Mouse (Mus musculus) activated CD4-positive, CD25-positive, alpha-beta regulatory T cell, adult 4 months (primary cell): ENCODE data around the gene Slc2a2. TPM values are rescaled to one million over a fixed set of nuclear protein-coding genes. Genes with fewer than 3 reads are reported as not detected.
"Not testable (repeated sequence)": the region's sequence is repeated elsewhere in the genome, so short reads cannot be mapped to it uniquely, and the experiment has no call there.

Experiments used
- ATAC-seq: one replicate; pipeline ENCODE4 v1.8.0; 2017
- polyA plus RNA-seq, 2 experiments: library from polyadenylated mRNA; unstranded; fragments of 100-300 nt; shearing (Covaris generic); gene quantifications; one replicate each; pipeline ENCODE4 v1.2.1; 2017

Gene Slc2a2
- polyA plus RNA-seq, 2 experiments from 2014 or later = 0.69 TPM; not detected in 1

- ATAC-seq = no peak
These were observed 37.0 kb downstream of the Slc2a2 start for GRCm38 (mm10) chr3:28734712-28735111.

- ATAC-seq = no peak
These were observed 39.3 kb downstream of the Slc2a2 start for GRCm38 (mm10) chr3:28736981-28737380.

- no peak for ATAC-seq
These were observed 42.6 kb downstream of the Slc2a2 start for GRCm38 (mm10) chr3:28740353-28740752.

GRCm38 (mm10) chr3:28743251-28743650 lies 45.5 kb downstream of the Slc2a2 start:
- no peak for ATAC-seq

- ATAC-seq = peak; percentile 90
These were observed 48.3 kb downstream of the Slc2a2 start for GRCm38 (mm10) chr3:28745835-28746483.

GRCm38 (mm10) chr3:28748151-28748550 lies 50.4 kb downstream of the Slc2a2 start:
- no peak for ATAC-seq

GRCm38 (mm10) chr3:28748956-28749355 lies 51.3 kb downstream of the Slc2a2 start:
- ATAC-seq = no peak

GRCm38 (mm10) chr3:28755477-28755876 lies 57.8 kb downstream of the Slc2a2 start:
- no peak for ATAC-seq

- ATAC-seq = no peak
These were observed 63.6 kb downstream of the Slc2a2 start for GRCm38 (mm10) chr3:28761225-28761789.

GRCm38 (mm10) chr3:28766935-28767334 lies 69.2 kb downstream of the Slc2a2 start:
- ATAC-seq = no peak

- ATAC-seq = no peak
These were observed 70.5 kb downstream of the Slc2a2 start for GRCm38 (mm10) chr3:28768222-28768621.

- ATAC-seq = not testable (repeated sequence)
These were observed 75.2 kb downstream of the Slc2a2 start for GRCm38 (mm10) chr3:28772919-28773318.

GRCm38 (mm10) chr3:28775361-28775760 lies 77.7 kb downstream of the Slc2a2 start:
- no peak for ATAC-seq

GRCm38 (mm10) chr3:28775958-28776357 lies 78.3 kb downstream of the Slc2a2 start:
- no peak for ATAC-seq

GRCm38 (mm10) chr3:28776491-28776890 lies 78.8 kb downstream of the Slc2a2 start:
- ATAC-seq = no peak

- peak; percentile 10 for ATAC-seq
These were observed 82.8 kb downstream of the Slc2a2 start for GRCm38 (mm10) chr3:28780511-28780910.

Other genes with a start within 250 kb of the Slc2a2 start
- gene Eif5a2, start 83.4 kb downstream of the Slc2a2 start, polyA plus RNA-seq = 1 to 10 TPM; 4.3 to 5.7 TPM
- gene Rpl22l1, start 107.5 kb downstream of the Slc2a2 start, polyA plus RNA-seq = 100 to 1,000 TPM; 673 to 732 TPM
- not detected for gene Gm1527, start 194.7 kb downstream of the Slc2a2 start, polyA plus RNA-seq